Mouse (Mus musculus) kidney, adult 2 months (tissue): Measurements from ENCODE around the gene Krtcap2.

Experiments used
- CTCF ChIP-seq: fragments of 200-500 bp; conservative IDR thresholded peaks from 2 replicates; pipeline ENCODE4 v1.5.1; 2011; ENCODE audit warnings: low read depth, mild to moderate bottlenecking, control low read depth, low read length, moderate library complexity, mixed read lengths; ENCODE audit not compliant: insufficient read depth, insufficient read length
- POLR2A ChIP-seq: fragments of 200-500 bp; IDR thresholded peaks from one replicate; pipeline ENCODE4 v1.6.1; 2011; ENCODE audit warnings: low read depth, low read length, control low read depth

DNA sequence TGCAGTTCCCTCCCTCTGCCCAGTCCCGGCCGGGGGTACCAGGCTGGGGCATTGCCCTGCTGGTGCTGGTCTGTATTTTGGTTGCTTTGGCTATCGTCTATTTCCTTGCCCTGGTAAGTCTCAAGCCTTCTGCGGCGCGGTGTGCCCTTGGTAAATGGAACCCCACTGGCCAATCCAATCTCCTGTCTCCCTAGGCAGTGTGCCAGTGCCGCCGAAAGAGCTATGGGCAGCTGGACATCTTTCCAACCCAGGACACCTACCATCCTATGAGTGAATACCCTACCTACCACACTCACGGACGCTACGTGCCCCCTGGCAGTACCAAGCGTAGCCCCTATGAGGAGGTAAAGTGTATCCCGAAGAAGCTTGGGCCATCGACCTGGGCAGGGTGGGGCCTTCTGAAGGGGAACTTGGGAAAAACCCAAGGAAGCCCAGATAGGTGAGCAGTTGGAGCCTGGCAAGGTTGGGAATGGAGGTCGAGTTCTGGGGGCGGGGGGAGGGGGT lies 13.9 kb upstream of the Krtcap2 start:
- TF ChIP-seq POLR2A = no peak
- no peak for TF ChIP-seq CTCF
